Mouse (Mus musculus) limb, embryonic 11.5 days (tissue): ENCODE data around the gene Asns. TPM values are rescaled to one million over a fixed set of nuclear protein-coding genes. Genes with fewer than 3 reads are reported as not detected.

ENCODE experiments used
- ATAC-seq: fragments of 200-750 bp; cut with Nextera tagmentation; 2 replicates; pipeline ENCODE4 v1.8.0; 2017; ENCODE audit warnings: low read depth; ENCODE audit not compliant: insufficient number of reproducible peaks, low FRiP score, low TSS enrichment
- DNase-seq: peaks from one replicate; pipeline ENCODE4 v3.0.0-alpha.2; 2015; ENCODE audit warnings: low spot score
- H3K27ac ChIP-seq: fragments of 300-500 bp; sonication (generic); replicated peaks from 2 replicates; pipeline ENCODE4 v1.5.1; 2014; ENCODE audit warnings: low read depth, mild to moderate bottlenecking, low read length
- H3K27me3 ChIP-seq: fragments of 300-500 bp; sonication (generic); 2 replicates; pipeline ENCODE4 v1.6.1; 2014; ENCODE audit warnings: mild to moderate bottlenecking, low read length, mixed read lengths; ENCODE audit not compliant: control insufficient read depth, insufficient read depth
- H3K36me3 ChIP-seq: fragments of 300-500 bp; sonication (generic); 2 replicates; pipeline ENCODE4 v1.6.1; 2014; ENCODE audit warnings: mild to moderate bottlenecking, low read length, moderate library complexity, mixed read lengths; ENCODE audit not compliant: control insufficient read depth, insufficient read depth
- H3K4me1 ChIP-seq: fragments of 300-500 bp; sonication (generic); 2 replicates; pipeline ENCODE4 v1.6.1; 2014; ENCODE audit warnings: low read length, mixed read lengths; ENCODE audit not compliant: control insufficient read depth, insufficient read depth
- H3K4me2 ChIP-seq: fragments of 300-500 bp; sonication (generic); 2 replicates; pipeline ENCODE4 v1.6.1; 2014; ENCODE audit warnings: low read depth, mild to moderate bottlenecking, moderate library complexity; ENCODE audit not compliant: severe bottlenecking
- H3K4me3 ChIP-seq: fragments of 300-500 bp; sonication (generic); 2 replicates; pipeline ENCODE4 v1.5.1; 2014; ENCODE audit warnings: low read depth, low read length
- H3K9ac ChIP-seq: fragments of 300-500 bp; sonication (generic); 2 replicates; pipeline ENCODE4 v1.6.1; 2014; ENCODE audit warnings: mild to moderate bottlenecking, low read length
- H3K9me3 ChIP-seq: fragments of 300-500 bp; sonication (generic); 2 replicates; pipeline ENCODE4 v1.6.1; 2016; ENCODE audit warnings: low read length; ENCODE audit not compliant: control insufficient read depth
- WGBS: fragments of 180-500 bp; shearing (Covaris S2); extraction: QIAGEN DNeasy Blood & Tissue Kit; methylation state at CpG from one replicate; pipeline ENCODE4 v1.1.7; 2014; 5-methylcytosine and 5-hydroxymethylcytosine counted together
- polyA plus RNA-seq: library from polyadenylated mRNA; unstranded; fragments of >200 nt; fragmentation: Nextera tagmentation; extraction: Ambion mirVana; gene quantifications from 2 replicates; pipeline ENCODE4 v1.2.1, GENCODE M21; 2014

The Asns gene
- polyA plus RNA-seq, 1 experiment from 2014 or later, result 98.5 TPM

DNA sequence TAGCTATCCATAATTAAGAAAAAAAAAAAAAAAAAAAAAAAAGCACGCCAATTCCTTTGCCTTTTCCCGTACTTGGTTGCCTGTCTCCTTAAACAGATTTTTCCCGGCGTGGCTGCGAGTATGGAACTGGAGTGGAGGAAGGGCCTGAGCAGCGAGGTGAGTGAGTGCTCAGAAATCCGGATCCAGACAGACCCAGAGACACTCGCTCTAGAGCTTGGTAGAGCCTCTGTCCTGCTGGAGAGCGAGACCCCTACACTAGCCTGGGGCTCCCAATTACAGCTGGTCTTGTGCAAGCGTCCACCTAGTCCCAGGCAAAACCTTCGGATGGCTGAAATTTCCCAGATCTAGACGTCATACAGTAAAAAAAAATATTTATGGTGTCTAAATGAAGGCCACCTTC is 603 bp downstream of the Asns start:
- no peaks in the 10 kb centered on the region for H3K27me3 ChIP-seq
- no peaks in the 10 kb centered on the region for H3K36me3 ChIP-seq
- peak overlapping the region; percentile 70 for H3K9ac ChIP-seq
- H3K27ac ChIP-seq, result no peak overlapping the region
- peak overlapping the region; percentile 88 for H3K4me2 ChIP-seq
- H3K9me3 ChIP-seq, result no peaks in the 10 kb centered on the region
- 0% methylated on average over 12 of the region's 12 CpGs for WGBS
- peak; percentile 45 for ATAC-seq
- no peaks in the 10 kb centered on the region for H3K4me1 ChIP-seq
- DNase-seq, result peak; percentile 70
- peak overlapping the region; percentile 69 for H3K4me3 ChIP-seq

DNA sequence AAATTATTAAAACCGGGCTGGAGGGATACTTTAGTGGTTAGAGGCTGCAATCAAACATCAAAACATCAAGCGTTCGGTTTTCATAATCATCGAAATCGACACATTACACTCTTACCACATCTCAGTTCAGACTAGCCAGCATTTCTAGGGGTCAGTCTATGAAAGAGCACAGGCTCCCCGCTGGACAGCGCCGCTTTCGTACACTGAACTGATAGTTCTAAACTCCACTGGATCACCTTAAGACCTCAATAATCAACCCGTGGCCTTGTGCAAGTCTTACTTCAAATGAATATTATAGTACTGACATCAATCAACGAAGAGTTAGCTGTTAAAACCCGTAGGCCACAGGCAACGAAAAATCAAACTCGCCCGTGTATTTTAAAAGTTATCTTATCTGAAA is 1.0 kb downstream of the Asns start:
- H3K36me3 ChIP-seq, result no peaks in the 10 kb centered on the region
- no peak overlapping the region for H3K27ac ChIP-seq
- H3K4me3 ChIP-seq, result no peak overlapping the region; the same call in 1 of the 2 replicates
- H3K4me1 ChIP-seq, result no peaks in the 10 kb centered on the region
- no peaks in the 10 kb centered on the region for H3K9me3 ChIP-seq
- H3K4me2 ChIP-seq, result peak overlapping the region; percentile 88; the same call in 1 of the 2 replicates
- H3K27me3 ChIP-seq, result no peaks in the 10 kb centered on the region
- no peak overlapping the region for H3K9ac ChIP-seq
- WGBS, result 30% methylated on average over 15 of the region's 15 CpGs
- ATAC-seq (no peak), DNase-seq (no peak)

DNA sequence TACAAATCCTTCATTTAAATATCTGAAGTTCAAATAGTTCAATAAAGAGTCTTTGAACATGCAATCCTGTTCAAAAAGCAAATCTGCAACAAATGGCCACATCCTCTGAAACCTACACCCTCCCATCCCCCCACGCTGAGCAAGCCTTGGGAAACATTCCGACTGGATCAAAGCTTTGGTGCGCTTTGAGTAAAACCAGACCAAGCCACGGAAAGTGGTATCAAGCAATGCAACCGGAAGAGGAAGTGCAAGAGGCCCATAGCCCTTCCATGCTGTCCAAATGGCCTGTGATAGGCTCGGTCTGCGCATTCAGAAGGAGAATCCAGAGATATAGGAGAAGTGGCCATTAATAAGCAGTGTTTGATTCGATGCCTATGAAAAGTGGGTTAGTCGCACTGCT is 2.6 kb downstream of the Asns start:
- H3K27me3 ChIP-seq, result no peaks in the 10 kb centered on the region
- H3K9ac ChIP-seq, result no peak overlapping the region
- H3K4me3 ChIP-seq, result no peak overlapping the region
- H3K4me2 ChIP-seq, result no peak overlapping the region
- ATAC-seq (no peak), DNase-seq (peak; percentile 57)
- 58% methylated on average over 9 of the region's 9 CpGs for WGBS
- no peaks in the 10 kb centered on the region for H3K4me1 ChIP-seq
- no peak overlapping the region for H3K27ac ChIP-seq
- no peaks in the 10 kb centered on the region for H3K9me3 ChIP-seq
- H3K36me3 ChIP-seq, result no peaks in the 10 kb centered on the region

DNA sequence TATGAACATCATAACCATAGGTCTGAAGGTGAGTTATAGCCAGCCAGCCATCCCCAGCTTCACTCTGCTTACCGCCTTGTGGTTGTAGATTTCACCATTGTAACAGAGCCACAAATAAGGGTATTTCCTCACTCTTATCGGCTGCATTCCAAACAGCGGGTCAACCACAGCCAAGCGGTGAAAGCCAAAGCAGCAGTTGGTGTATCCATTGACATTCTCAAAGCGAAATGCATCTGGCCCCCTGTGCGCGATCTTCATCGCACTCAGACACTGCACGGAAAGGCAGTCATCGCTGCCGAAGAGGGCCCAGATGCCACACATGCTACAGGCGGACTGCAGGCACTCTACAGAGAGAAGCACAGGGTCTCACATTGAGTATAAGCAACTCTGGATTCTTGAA is 3.9 kb downstream of the Asns start:
- Histone ChIP-seq H3K36me3 (no peaks in the 10 kb centered on the region), H3K27me3 (no peaks in the 10 kb centered on the region), H3K4me1 (no peaks in the 10 kb centered on the region), H3K9ac (no peak overlapping the region), H3K27ac (no peak overlapping the region), H3K4me2 (no peak overlapping the region), H3K9me3 (no peaks in the 10 kb centered on the region), H3K4me3 (no peak overlapping the region)
- no peak for ATAC-seq
- 91% methylated on average over 12 of the region's 12 CpGs for WGBS
- DNase-seq, result no peak

DNA sequence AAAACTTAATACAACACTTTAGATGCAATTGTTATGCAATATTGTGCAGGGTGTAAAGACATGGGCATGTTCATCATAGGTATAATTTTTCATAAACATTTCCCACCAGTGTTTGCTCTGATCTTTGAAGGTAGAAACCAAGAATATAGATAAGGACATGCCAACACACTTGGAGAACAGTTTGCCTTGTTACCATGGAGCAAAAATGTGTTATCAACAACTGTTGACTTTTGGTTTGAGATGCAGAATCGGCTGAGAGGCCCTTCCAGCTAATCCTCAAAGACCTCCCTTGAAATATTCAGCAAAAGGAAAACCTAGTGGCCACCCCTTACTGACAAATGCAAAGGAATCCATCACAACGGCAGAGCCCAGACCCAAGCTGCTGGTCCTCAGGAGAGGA is 7.0 kb downstream of the Asns start:
- 88% methylated on average over 2 of the region's 2 CpGs for WGBS
- Histone ChIP-seq H3K4me2 (no peak overlapping the region), H3K4me3 (no peak overlapping the region), H3K9ac (no peak overlapping the region), H3K36me3 (no peaks in the 10 kb centered on the region; the same call in 1 of the 2 replicates), H3K9me3 (no peaks in the 10 kb centered on the region), H3K27ac (no peak overlapping the region), H3K4me1 (no peaks in the 10 kb centered on the region), H3K27me3 (no peaks in the 10 kb centered on the region)
- no peak for ATAC-seq
- DNase-seq, result no peak

DNA sequence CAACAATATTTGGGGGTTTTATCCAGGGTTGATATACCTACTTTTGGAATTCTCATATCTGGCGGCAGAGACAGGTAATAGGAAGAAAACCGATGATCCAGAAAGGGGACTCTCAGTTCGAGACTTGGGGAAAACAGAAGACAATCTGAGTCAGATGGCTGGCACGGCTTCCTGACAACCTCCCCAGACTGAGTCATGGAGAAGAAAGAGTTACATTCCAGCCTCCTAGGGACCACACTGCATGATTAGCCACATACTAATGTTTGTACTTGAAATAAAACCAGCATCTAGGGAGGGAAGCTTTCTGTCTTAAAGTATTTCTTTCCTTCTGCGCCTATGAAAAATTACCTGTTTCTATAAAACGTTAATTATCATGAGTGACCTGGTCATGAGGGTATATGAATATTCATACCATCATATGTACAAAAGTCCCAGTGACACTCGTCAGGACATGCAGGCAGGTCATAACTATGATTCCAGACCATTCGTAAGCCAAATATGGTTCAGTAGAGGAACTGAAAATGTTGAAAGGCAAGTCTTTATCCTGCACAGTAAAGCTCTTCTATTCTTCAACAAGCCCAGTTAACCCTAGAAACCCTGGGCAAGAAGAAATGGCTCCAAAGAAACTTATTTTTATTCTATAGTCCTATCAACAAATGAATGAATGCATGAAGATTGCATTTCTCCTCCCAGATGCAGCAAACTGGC is 16.7 kb downstream of the Asns start:
- H3K36me3 ChIP-seq, result no peaks in the 10 kb centered on the region; the same call in 1 of the 2 replicates
- no peak overlapping the region for H3K4me2 ChIP-seq
- WGBS, result 90% methylated on average over 8 of the region's 8 CpGs
- DNase-seq, result no peak
- H3K9me3 ChIP-seq, result no peaks in the 10 kb centered on the region
- H3K4me1 ChIP-seq, result no peaks in the 10 kb centered on the region
- no peak for ATAC-seq
- H3K27ac ChIP-seq, result no peak overlapping the region
- no peak overlapping the region for H3K9ac ChIP-seq
- H3K4me3 ChIP-seq, result no peak overlapping the region
- H3K27me3 ChIP-seq, result no peaks in the 10 kb centered on the region

DNA sequence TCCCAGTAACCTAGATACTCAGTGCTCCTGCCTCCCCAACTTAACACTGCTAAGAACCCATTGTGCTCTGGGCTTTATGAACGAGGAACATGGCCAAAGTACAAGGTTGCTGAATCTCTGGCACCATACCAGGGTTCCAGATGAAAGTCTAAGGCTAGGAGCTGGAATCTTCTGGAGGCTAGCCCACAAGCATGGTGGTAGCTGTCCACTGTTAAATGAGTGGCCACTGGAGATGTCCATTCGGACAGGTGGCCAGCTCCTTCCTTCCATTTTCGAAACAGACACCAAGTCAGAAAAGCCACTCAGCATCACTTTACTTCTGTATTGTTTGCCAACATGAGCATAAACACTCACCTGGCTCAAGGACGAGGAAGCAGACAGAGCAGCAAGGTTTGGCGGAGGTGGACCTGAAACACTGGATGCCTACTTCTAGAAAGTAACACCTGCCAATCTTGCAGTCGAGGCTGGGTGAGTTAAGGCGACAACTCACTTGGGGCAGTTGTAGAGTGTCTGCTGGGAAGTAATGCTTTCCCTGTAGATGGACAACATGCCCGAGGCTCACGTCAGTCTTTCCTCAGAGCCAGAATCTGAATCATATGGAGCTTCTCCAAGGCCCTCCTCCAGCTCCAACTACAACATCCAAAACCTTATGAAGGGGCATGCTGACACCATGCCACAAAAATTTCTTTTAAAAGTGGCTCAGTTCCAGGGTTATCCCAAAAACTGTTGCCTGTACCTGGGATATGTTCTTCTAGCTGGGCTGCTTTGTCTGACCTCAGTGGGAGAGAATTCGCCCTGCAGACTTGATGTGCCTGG is 20.4 kb downstream of the Asns start:
- no peak for DNase-seq
- Histone ChIP-seq H3K9me3 (no peaks in the 10 kb centered on the region), H3K4me1 (no peaks in the 10 kb centered on the region), H3K27me3 (no peaks in the 10 kb centered on the region), H3K36me3 (no peaks in the 10 kb centered on the region; the same call in 1 of the 2 replicates), H3K9ac (no peak overlapping the region), H3K27ac (no peak overlapping the region), H3K4me2 (no peak overlapping the region), H3K4me3 (no peak overlapping the region)
- no peak for ATAC-seq
- WGBS, result 89% methylated on average over 10 of the region's 10 CpGs

DNA sequence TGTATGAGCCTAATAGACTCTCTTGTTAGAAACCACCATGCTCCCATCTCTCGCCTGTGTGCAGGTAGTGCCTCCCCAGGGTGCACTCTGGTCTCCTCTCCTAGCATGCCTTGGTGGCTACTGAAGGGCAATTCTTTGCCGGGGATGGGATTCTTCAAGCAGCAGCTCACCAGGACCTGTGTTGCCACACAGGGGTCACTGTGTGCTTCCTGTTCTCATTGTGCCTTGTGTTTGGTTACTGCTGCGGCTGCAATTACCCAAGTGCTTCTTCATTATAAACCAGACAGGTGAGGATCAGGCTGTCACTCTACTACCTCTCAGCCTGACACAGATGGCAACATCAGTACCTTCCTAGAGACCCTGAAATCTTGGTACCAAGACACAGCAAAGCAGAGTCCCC is 21.6 kb downstream of the Asns start:
- no peaks in the 10 kb centered on the region for H3K4me1 ChIP-seq
- WGBS, result 63% methylated on average over 3 of the region's 3 CpGs

More for the DNA sequence above, 21.6 kb downstream of the Asns start:
- ATAC-seq, result no peak
- Histone ChIP-seq H3K4me2 (no peak overlapping the region), H3K27me3 (no peaks in the 10 kb centered on the region), H3K9ac (no peak overlapping the region), H3K9me3 (no peaks in the 10 kb centered on the region), H3K27ac (no peak overlapping the region), H3K4me3 (no peak overlapping the region), H3K36me3 (no peaks in the 10 kb centered on the region; the same call in 1 of the 2 replicates)
- no peak for DNase-seq
